Mouse (Mus musculus) MEL (cell line): Measurements from ENCODE around the gene Itga9. TPM values are rescaled to one million over a fixed set of nuclear protein-coding genes. Genes with fewer than 3 reads are reported as not detected.

Experiments used
- DNase-seq: peaks from one replicate; pipeline ENCODE4 v3.0.0; 2011; ENCODE audit warnings: low read depth, low spot score
- H3K27ac ChIP-seq: 2 replicates; pipeline ENCODE4 v1.5.1; 2012; ENCODE audit warnings: low read depth, mild to moderate bottlenecking, control low read depth, low read length, moderate library complexity; ENCODE audit not compliant: control insufficient read depth
- H3K27me3 ChIP-seq, 2 experiments: fragments of 150-350 bp in 1 of 2; sonication (generic) in 1 of 2; 2 replicates each; pipeline ENCODE4 v1.6.1; 2012; ENCODE audit warnings: low read length in 2 of 2, mild to moderate bottlenecking in 2 of 2, improper control_type of control experiment in 1 of 2, moderate library complexity in 1 of 2; ENCODE audit not compliant: insufficient read depth in 2 of 2, control insufficient read depth in 1 of 2
- H3K36me3 ChIP-seq, 2 experiments: 2 replicates each; pipeline ENCODE4 v1.6.1; 2012 to 2014; ENCODE audit warnings: low read length in 2 of 2, improper control_type of control experiment in 1 of 2, inconsistent platforms in 1 of 2, mild to moderate bottlenecking in 1 of 2; ENCODE audit not compliant: insufficient read depth in 2 of 2, control insufficient read depth in 1 of 2
- H3K4me1 ChIP-seq, 2 experiments: fragments of 150-350 bp in 1 of 2; sonication (generic) in 1 of 2; 2 replicates each; pipeline ENCODE4 v1.6.1; 2012; ENCODE audit warnings: low read length in 2 of 2, improper control_type of control experiment in 1 of 2, mild to moderate bottlenecking in 1 of 2; ENCODE audit not compliant: insufficient read depth in 2 of 2, control insufficient read depth in 1 of 2
- H3K4me3 ChIP-seq, 2 experiments: fragments of 150-350 bp in 1 of 2; sonication (generic) in 1 of 2; 2 replicates each; pipeline ENCODE4 v1.5.1; 2012; ENCODE audit warnings: low read depth in 2 of 2, low read length in 2 of 2, mild to moderate bottlenecking in 2 of 2, moderate library complexity in 2 of 2, control low read depth in 1 of 2, improper control_type of control experiment in 1 of 2; ENCODE audit not compliant: control insufficient read depth in 1 of 2, insufficient read depth in 1 of 2
- H3K79me2 ChIP-seq: 2 replicates; pipeline ENCODE4 v1.6.1; 2012; ENCODE audit warnings: mild to moderate bottlenecking, low read length, moderate library complexity; ENCODE audit not compliant: control insufficient read depth, poor library complexity, insufficient read depth
- H3K9ac ChIP-seq: 2 replicates; pipeline ENCODE4 v1.6.1; 2012; ENCODE audit warnings: low read depth, mild to moderate bottlenecking, control low read depth, low read length, moderate library complexity; ENCODE audit not compliant: control insufficient read depth, poor library complexity, severe bottlenecking
- H3K9me3 ChIP-seq: fragments of 150-350 bp; sonication (generic); replicated peaks from 2 replicates; pipeline ENCODE4 v1.6.1; 2012; ENCODE audit warnings: mild to moderate bottlenecking, low read length, improper control_type of control experiment, moderate library complexity; ENCODE audit not compliant: insufficient read depth
- CHD2 ChIP-seq: IDR thresholded peaks from 2 replicates; pipeline ENCODE4 v1.6.1; 2011; ENCODE audit warnings: low read length, improper control_type of control experiment
- CTCF ChIP-seq, 3 experiments: IDR thresholded peaks in 2 of 3; conservative IDR thresholded peaks in 1 of 3; 2 replicates each; pipeline ENCODE4 v1.5.1; 2011 to 2012; ENCODE audit warnings: low read length in 3 of 3, low read depth in 2 of 3, mild to moderate bottlenecking in 2 of 3, improper control_type of control experiment in 1 of 3, inconsistent platforms in 1 of 3, mixed read lengths in 1 of 3, moderate library complexity in 1 of 3; ENCODE audit not compliant: control insufficient read depth in 1 of 3, insufficient read depth in 1 of 3, poor library complexity in 1 of 3, severe bottlenecking in 1 of 3
- E2F4 ChIP-seq: IDR thresholded peaks from 2 replicates; pipeline ENCODE4 v1.6.1; 2011; ENCODE audit warnings: low read depth, low read length, improper control_type of control experiment, borderline replicate concordance
- GABPA ChIP-seq: IDR thresholded peaks from 2 replicates; pipeline ENCODE4 v1.6.1; 2012; ENCODE audit warnings: low read depth, mild to moderate bottlenecking, inconsistent platforms, low read length, improper control_type of control experiment, moderate library complexity
- GATA1 ChIP-seq: IDR thresholded peaks from 2 replicates; pipeline ENCODE4 v1.6.1; 2011; ENCODE audit warnings: low read depth, low read length, improper control_type of control experiment
- KAT2A ChIP-seq: conservative IDR thresholded peaks from 2 replicates; pipeline ENCODE4 v1.6.1; 2012; ENCODE audit warnings: low read depth, low read length, improper control_type of control experiment, inconsistent platforms
- MAX ChIP-seq: IDR thresholded peaks from 2 replicates; pipeline ENCODE4 v1.6.1; 2011; ENCODE audit warnings: low read length, improper control_type of control experiment
- MYB ChIP-seq: IDR thresholded peaks from 2 replicates; pipeline ENCODE4 v1.6.1; 2011; ENCODE audit warnings: mild to moderate bottlenecking, low read depth, low read length, improper control_type of control experiment
- NELFE ChIP-seq: IDR thresholded peaks from 2 replicates; pipeline ENCODE4 v1.6.1; 2011; ENCODE audit warnings: low read depth, low read length, improper control_type of control experiment
- NRF1 ChIP-seq: IDR thresholded peaks from 2 replicates; pipeline ENCODE4 v1.6.1; 2014; ENCODE audit warnings: low read depth, mild to moderate bottlenecking, inconsistent platforms, low read length, improper control_type of control experiment, moderate library complexity; ENCODE audit not compliant: poor library complexity, insufficient read depth, severe bottlenecking
- POLR2AphosphoS2 ChIP-seq: IDR thresholded peaks from 2 replicates; pipeline ENCODE4 v1.6.1; 2011; ENCODE audit warnings: low read length, improper control_type of control experiment
- RAD21 ChIP-seq: IDR thresholded peaks from 2 replicates; pipeline ENCODE4 v1.6.1; 2011; ENCODE audit warnings: mild to moderate bottlenecking, low read depth, low read length, improper control_type of control experiment
- RCOR1 ChIP-seq: IDR thresholded peaks from 2 replicates; pipeline ENCODE4 v1.6.1; 2012; ENCODE audit warnings: low read depth, mild to moderate bottlenecking, inconsistent platforms, low read length, improper control_type of control experiment
- SIN3A ChIP-seq: IDR thresholded peaks from 2 replicates; pipeline ENCODE4 v1.6.1; 2012; ENCODE audit warnings: low read length, improper control_type of control experiment, inconsistent platforms
- ZKSCAN1 ChIP-seq: IDR thresholded peaks from 2 replicates; pipeline ENCODE4 v1.6.1; 2012; ENCODE audit warnings: low read depth, mild to moderate bottlenecking, inconsistent platforms, low read length, improper control_type of control experiment, moderate library complexity
- polyA plus RNA-seq, 2 experiments: library from polyadenylated mRNA; stranded (reverse) in 1 of 2; unstranded in 1 of 2; fragments of >175 nt in 1 of 2; fragments of >200 nt in 1 of 2; gene quantifications; 2 replicates each; pipeline versions ENCODE4 v1.2.1 to v1.2.4; 2012; ENCODE audit warnings: low replicate concordance in 2 of 2, low read depth in 1 of 2; ENCODE audit not compliant: insufficient read length in 2 of 2, insufficient read depth in 1 of 2, missing spikeins in 1 of 2
- total RNA-seq: library from RNA; depleted of rRNA; stranded (reverse); fragments of 300-350 nt; gene quantifications from 2 replicates; pipeline ENCODE4 v1.2.3, GENCODE M21; 2012

Itga9 gene
- total and polyA plus RNA-seq, 3 experiments, result 0.19 to 0.21 TPM; not detected in 1

DNA sequence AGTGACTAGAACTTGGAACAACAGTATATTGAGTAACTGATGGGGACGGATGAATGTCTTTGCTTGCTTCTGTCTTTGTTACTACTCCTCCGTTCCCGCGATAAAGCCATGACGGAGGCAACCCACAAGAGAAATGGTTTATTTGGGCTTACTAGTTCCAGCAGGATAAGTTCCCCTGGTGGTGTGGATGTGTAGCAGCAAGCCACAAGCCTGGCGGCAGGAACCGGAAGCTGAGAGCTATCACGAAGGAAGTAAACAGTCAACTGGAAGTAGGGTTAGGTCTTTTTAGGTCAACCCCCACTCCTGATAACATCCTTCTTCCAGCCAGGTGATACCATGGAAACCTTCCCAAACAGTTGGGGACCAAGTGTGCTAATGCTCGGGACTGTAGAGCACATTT, 327.3 kb downstream of the Itga9 start:
- Histone ChIP-seq H3K27me3 (no peaks in the 10 kb centered on the region), H3K27ac (no peak overlapping the region), H3K4me3 (no peak overlapping the region)
- TF ChIP-seq SIN3A, result no peak
- no peak for TF ChIP-seq E2F4
- no peak for TF ChIP-seq MAX
- TF ChIP-seq CHD2, result no peak
- TF ChIP-seq RAD21, result no peak
- no peak for TF ChIP-seq KAT2A
- TF ChIP-seq NELFE, result no peak
- TF ChIP-seq, all 39 proteins: peak for 0
- no peaks in the 10 kb centered on the region; a peak in 3 of 4 replicates for H3K36me3 ChIP-seq
- no peaks in the 10 kb centered on the region for H3K9me3 ChIP-seq
- H3K79me2 ChIP-seq, result no peaks in the 10 kb centered on the region; the same call in 1 of the 2 replicates
- no peak for DNase-seq
- H3K4me1 ChIP-seq, result no peaks in the 10 kb centered on the region
- H3K9ac ChIP-seq, result no peak overlapping the region

DNA sequence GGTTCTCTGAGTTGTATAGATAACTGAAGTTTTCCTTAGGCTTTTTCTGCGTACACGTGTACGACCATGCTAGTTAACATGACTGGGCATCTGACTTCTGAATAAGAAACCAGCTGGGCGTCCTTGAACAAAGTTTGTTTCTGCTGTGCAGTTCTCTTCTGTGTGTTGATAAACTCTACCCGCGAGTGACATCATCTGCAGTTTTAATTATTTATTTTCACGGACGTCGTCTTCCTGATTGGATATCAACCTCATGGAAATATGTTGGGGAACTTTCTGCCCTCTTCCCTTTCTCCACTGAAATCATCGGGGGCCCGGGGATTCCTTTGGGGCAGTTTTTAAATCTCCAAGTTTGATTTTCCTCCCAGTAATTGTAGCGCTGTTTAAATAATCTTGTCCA, 327.8 kb downstream of the Itga9 start:
- H3K4me3 ChIP-seq, result no peak overlapping the region
- H3K9ac ChIP-seq, result no peak overlapping the region
- no peak for TF ChIP-seq GATA1
- TF ChIP-seq RCOR1, result no peak
- TF ChIP-seq ZKSCAN1, result no peak
- no peak for TF ChIP-seq MYB
- TF ChIP-seq CTCF (IDR thresholded peaks at IDR 0.05 in 2 of 3, conservative IDR thresholded peaks at IDR 0.05 in 1 of 3; ENCODE audit: control insufficient read depth in 1 of 3, insufficient read depth in 1 of 3, low read depth in 2 of 3, low read length in 3 of 3, poor library complexity in 1 of 3, severe bottlenecking in 1 of 3), result no peak
- TF ChIP-seq POLR2AphosphoS2, result no peak
- no peak for TF ChIP-seq NRF1
- no peaks in the 10 kb centered on the region for H3K4me1 ChIP-seq
- H3K36me3 ChIP-seq, result no peaks in the 10 kb centered on the region; a peak in 3 of 4 replicates
- H3K27ac ChIP-seq, result no peak overlapping the region
- no peaks in the 10 kb centered on the region; the same call in 1 of the 2 replicates for H3K79me2 ChIP-seq
- H3K27me3 ChIP-seq, result no peaks in the 10 kb centered on the region
- no peaks in the 10 kb centered on the region for H3K9me3 ChIP-seq
- no peak for DNase-seq

- H3K36me3 ChIP-seq, result no peaks in the 10 kb centered on the region; a peak in 3 of 4 replicates
- H3K4me1 ChIP-seq, result no peaks in the 10 kb centered on the region
- TF ChIP-seq GABPA (no peak), E2F4 (no peak)
- no peaks in the 10 kb centered on the region for H3K9me3 ChIP-seq
- no peak for DNase-seq
- no peaks in the 10 kb centered on the region; the same call in 1 of the 2 replicates for H3K79me2 ChIP-seq
- H3K27ac ChIP-seq, result no peak overlapping the region
- H3K9ac ChIP-seq, result no peak overlapping the region
- H3K27me3 ChIP-seq, result no peaks in the 10 kb centered on the region
- no peak overlapping the region for H3K4me3 ChIP-seq
Observed at GRCm38 (mm10) chr9:118935098-118935497, 328.6 kb downstream of the Itga9 start.
